Mouse (Mus musculus): ENCODE measurements around the gene Rabgap1l.
A peak's percentile ranks its signal among the peaks of the same experiment; 100 is the strongest.
"Not testable (repeated sequence)": the region's sequence is repeated elsewhere in the genome, so short reads cannot be mapped to it uniquely, and the experiment has no call there.

Rabgap1l gene

GRCm38 (mm10) chr1:160692224-160693093 lies 100.6 kb downstream of the Rabgap1l start:
- DNase-seq = no peak

GRCm38 (mm10) chr1:160691196-160691590 lies 101.8 kb downstream of the Rabgap1l start:
- DNase-seq = no peak

GRCm38 (mm10) chr1:160690516-160691195 lies 102.4 kb downstream of the Rabgap1l start:
- DNase-seq = no peak

- DNase-seq = no peak
Observed at GRCm38 (mm10) chr1:160689511-160689910, 103.5 kb downstream of the Rabgap1l start.

GRCm38 (mm10) chr1:160684251-160684650 lies 108.8 kb downstream of the Rabgap1l start:
- no peak for DNase-seq

- DNase-seq = no peak
Observed at GRCm38 (mm10) chr1:160681398-160682050, 111.5 kb downstream of the Rabgap1l start.

GRCm38 (mm10) chr1:160674763-160675162 lies 118.2 kb downstream of the Rabgap1l start:
- DNase-seq = no peak

- DNase-seq = no peak
Observed at GRCm38 (mm10) chr1:160672088-160672814, 120.8 kb downstream of the Rabgap1l start.

- no peak for DNase-seq
Observed at GRCm38 (mm10) chr1:160655806-160656470, 137.1 kb downstream of the Rabgap1l start.

- no peak for DNase-seq
Observed at GRCm38 (mm10) chr1:160651691-160652090, 141.3 kb downstream of the Rabgap1l start.

- no peak for DNase-seq
Observed at GRCm38 (mm10) chr1:160645416-160645815, 147.6 kb downstream of the Rabgap1l start.

- no peak for DNase-seq
Observed at GRCm38 (mm10) chr1:160628213-160628932, 164.6 kb downstream of the Rabgap1l start.

- DNase-seq = not testable (repeated sequence)
Observed at GRCm38 (mm10) chr1:160624354-160625120, 168.5 kb downstream of the Rabgap1l start.

- no peak for DNase-seq
Observed at GRCm38 (mm10) chr1:160618201-160618600, 174.8 kb downstream of the Rabgap1l start.

GRCm38 (mm10) chr1:160606425-160606824 lies 186.6 kb downstream of the Rabgap1l start:
- no peak for DNase-seq

GRCm38 (mm10) chr1:160603312-160603711 lies 189.7 kb downstream of the Rabgap1l start:
- not testable (repeated sequence) for DNase-seq

GRCm38 (mm10) chr1:160597369-160597768 lies 195.6 kb downstream of the Rabgap1l start:
- DNase-seq = no peak

GRCm38 (mm10) chr1:160596948-160597270 lies 196.1 kb downstream of the Rabgap1l start:
- DNase-seq = peak; percentile 28 to 43

- no peak for DNase-seq
Observed at GRCm38 (mm10) chr1:160596252-160596947, 196.6 kb downstream of the Rabgap1l start.

- no peak for DNase-seq
Observed at GRCm38 (mm10) chr1:160594576-160594975, 198.4 kb downstream of the Rabgap1l start.
